Mouse (Mus musculus): Measurements from ENCODE around the gene Timm8b. TPM values are rescaled to one million over a fixed set of nuclear protein-coding genes. Genes with fewer than 3 reads are reported as not detected.

The Timm8b gene
- total RNA-seq (2021), result 100 to 1,000 TPM; 164 to 170 TPM
- long read RNA-seq, experiment 1, transcript Timm8b-201 (2 exons, 518 nt), result major isoform, 151 of 152 reads
- long read RNA-seq, experiment 1, partial matches to known transcripts, result 0 of 152 reads
- long read RNA-seq, experiment 1, other reads (novel, unspliced or antisense), result 1 of 152 reads
- long read RNA-seq, experiment 2, transcript Timm8b-201 (2 exons, 518 nt), result major isoform, 127 of 130 reads
- long read RNA-seq, experiment 2, partial matches to known transcripts, result 3 of 130 reads
- long read RNA-seq, experiment 2, other reads (novel, unspliced or antisense), result 0 of 130 reads

- DNase-seq, result peak; percentile 95
These were observed at the start of gene Timm8b, which contains the start of gene Sdhd for GRCm38 (mm10) chr9:50603189-50603997. TSS of gene Timm8b (plus strand) at chr9:50603910. TSS of gene Sdhd (minus strand) at chr9:50603812.

GRCm38 (mm10) chr9:50554241-50555093 is 49.2 kb upstream of the Timm8b start, which contains the start of gene Il18:
TSS of gene Il18 (plus strand) at chr9:50554827.
- peak; percentile 48 for DNase-seq

- peak; percentile 17 for DNase-seq
These were observed 48.6 kb upstream of the Timm8b start, which contains the start of gene Bco2 for GRCm38 (mm10) chr9:50555094-50555446. TSS of gene Bco2 (minus strand) at chr9:50555181.

- no peak for DNase-seq
These were observed 42.4 kb upstream of the Timm8b start, which contains the start of gene Tex12 for GRCm38 (mm10) chr9:50561145-50561917. TSS of gene Tex12 (minus strand) at chr9:50561325.

- DNase-seq, result no peak
These were observed 41.8 kb upstream of the Timm8b start for GRCm38 (mm10) chr9:50561918-50562360.

GRCm38 (mm10) chr9:50565173-50565572 is 38.5 kb upstream of the Timm8b start:
- no peak for DNase-seq

- DNase-seq, result no peak
These were observed 37.8 kb upstream of the Timm8b start for GRCm38 (mm10) chr9:50565940-50566339.

- DNase-seq, result no peak
These were observed 36.3 kb upstream of the Timm8b start for GRCm38 (mm10) chr9:50567372-50567771.

GRCm38 (mm10) chr9:50567881-50568280 is 35.8 kb upstream of the Timm8b start:
- DNase-seq, result no peak

- DNase-seq, result no peak
These were observed 33.8 kb upstream of the Timm8b start for GRCm38 (mm10) chr9:50569599-50570525.

- no peak for DNase-seq
These were observed 23.3 kb upstream of the Timm8b start for GRCm38 (mm10) chr9:50580370-50580769.

- no peak for DNase-seq
These were observed 18.4 kb upstream of the Timm8b start for GRCm38 (mm10) chr9:50585145-50585818.

- DNase-seq, result no peak
These were observed 16.8 kb upstream of the Timm8b start for GRCm38 (mm10) chr9:50586955-50587354.

- peak; percentile 40 for DNase-seq
These were observed 12.7 kb upstream of the Timm8b start for GRCm38 (mm10) chr9:50590856-50591518.

GRCm38 (mm10) chr9:50592955-50593354 is 10.8 kb upstream of the Timm8b start:
- no peak for DNase-seq

- peak; percentile 51 for DNase-seq
These were observed 10.2 kb upstream of the Timm8b start for GRCm38 (mm10) chr9:50593544-50593943.

GRCm38 (mm10) chr9:50594794-50595417 is 8.8 kb upstream of the Timm8b start:
- no peak for DNase-seq

GRCm38 (mm10) chr9:50596973-50597372 is 6.7 kb upstream of the Timm8b start:
- peak; percentile 26 for DNase-seq

GRCm38 (mm10) chr9:50601536-50601935 is 2.2 kb upstream of the Timm8b start:
- peak; percentile 31 for DNase-seq
